In the genomic region with DNA sequence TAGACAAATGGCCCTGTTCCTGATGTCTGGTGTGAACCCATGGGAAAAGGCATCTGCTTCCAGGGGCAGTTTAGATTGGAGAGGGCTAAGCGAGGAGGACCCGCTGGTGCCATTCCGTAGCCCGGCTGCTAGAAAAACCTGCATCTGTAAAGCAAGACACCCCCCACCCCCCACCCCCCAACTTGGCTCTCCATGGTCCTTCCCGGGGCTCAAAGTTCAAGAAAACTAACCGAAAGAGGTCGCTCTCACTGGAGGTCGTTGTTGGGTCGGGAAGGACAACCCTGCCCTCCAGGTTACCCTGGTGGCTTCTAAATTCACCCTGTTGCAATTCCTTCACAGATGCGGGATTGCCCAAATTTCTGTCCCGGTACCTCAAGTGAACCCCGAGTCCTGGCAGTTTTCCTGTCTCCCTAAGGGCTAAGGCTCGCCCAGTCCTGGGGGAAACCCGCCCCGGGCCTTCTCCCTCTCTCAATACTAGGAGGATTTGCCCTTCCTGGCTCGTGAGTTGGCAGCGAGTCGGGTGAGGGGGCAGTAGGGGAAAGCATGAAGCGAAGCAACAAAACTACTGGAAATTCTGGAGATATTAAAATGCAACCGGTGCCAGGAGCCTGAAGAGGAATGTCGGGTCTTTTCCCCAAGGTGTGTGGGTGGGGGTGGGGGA, we compare ENCODE assay signal across 8 mouse cellular contexts. TPM values are rescaled to one million over a fixed set of nuclear protein-coding genes. Genes with fewer than 3 reads are reported as not detected.
DNase-seq lines count a peak whose midpoint lies in the region; ATAC-seq and TF ChIP-seq lines count a peak whose summit lies in the region.
"Had no signal": no experiment of that assay in that cellular context is flagged by ENCODE, and none has a peak within 500 bp of the region (broad histone marks: within the 10 kb centered on the region; RNA-seq: fewer than 3 reads in every experiment).

A gene (plus strand): TSS at position 531 of the 661 bp plus-strand sequence.

- H3K27me3 ChIP-seq in intestine, postnatal 0 days (replicated peaks; ENCODE audit: control insufficient read depth, insufficient read depth, low read length) = peaks cover 65% of the 10 kb centered on the region
- peaks cover 92% of the 10 kb centered on the region for H3K27me3 ChIP-seq in limb, embryonic 13.5 days
- H3K27me3 ChIP-seq in small intestine, adult 2 months (ENCODE audit: control insufficient read depth, insufficient read depth, low read length) = peaks cover 5% of the 10 kb centered on the region; the same call in 1 of the 2 replicates

- H3K9me3 ChIP-seq in intestine, postnatal 0 days (ENCODE audit: control insufficient read depth) = no peaks in the 10 kb centered on the region
- no peaks in the 10 kb centered on the region for H3K9me3 ChIP-seq in limb, embryonic 13.5 days

- H3K4me2 ChIP-seq in intestine, postnatal 0 days (replicated peaks; ENCODE audit: low read depth) = peak within 1 kb of the TSS; percentile 92
- H3K4me2 ChIP-seq in limb, embryonic 13.5 days (replicated peaks) = peak within 1 kb of the TSS; percentile 89

- 7% methylated on average over 21 of the region's 21 CpGs for WGBS in intestine, postnatal 0 days
- 2% methylated on average over 21 of the region's 21 CpGs for WGBS in limb, embryonic 13.5 days
- WGBS in small intestine, adult 2 months = 8% methylated on average over 21 of the region's 21 CpGs

- peak; percentile 16 for TF ChIP-seq CTCF in intestine, postnatal 0 days (IDR thresholded peaks at IDR 0.05; ENCODE audit: low read depth)
- TF ChIP-seq CTCF in small intestine, adult 2 months (IDR thresholded peaks at IDR 0.05; ENCODE audit: extremely low read depth, insufficient read length, insufficient replicate concordance, low read depth, low read length) = no peak

- no peaks in the 10 kb centered on the region for H3K4me1 ChIP-seq in intestine, postnatal 0 days (replicated peaks; ENCODE audit: control insufficient read depth, insufficient read depth, low read length)
- peaks cover 54% of the 10 kb centered on the region for H3K4me1 ChIP-seq in limb, embryonic 13.5 days
- no peaks in the 10 kb centered on the region for H3K4me1 ChIP-seq in small intestine, adult 2 months (ENCODE audit: control insufficient read depth, insufficient read depth, insufficient read length, low read length)

- intact Hi-C loops in gastrocnemius, postnatal 36 days (cut with DNase I) = no loop called here

- no peak within 1 kb of the TSS for H3K9ac ChIP-seq in intestine, postnatal 0 days (ENCODE audit: low read depth, low read length)
- H3K9ac ChIP-seq in limb, embryonic 13.5 days = peak within 1 kb of the TSS; percentile 59

- H3K4me3 ChIP-seq in intestine, postnatal 0 days (ENCODE audit: low read depth, low read length) = peak within 1 kb of the TSS; percentile 53
- H3K4me3 ChIP-seq in limb, embryonic 13.5 days = peak within 1 kb of the TSS; percentile 49
- H3K4me3 ChIP-seq in small intestine, adult 2 months (ENCODE audit: low read depth, low read length) = peak within 1 kb of the TSS; percentile 68

- no peaks in the 10 kb centered on the region for H3K36me3 ChIP-seq in intestine, postnatal 0 days (ENCODE audit: control insufficient read depth, insufficient read depth)
- H3K36me3 ChIP-seq in limb, embryonic 13.5 days = no peaks in the 10 kb centered on the region
- no peaks in the 10 kb centered on the region for H3K36me3 ChIP-seq in small intestine, adult 2 months (ENCODE audit: control insufficient read depth, insufficient read depth, low read length)

- H3K27ac ChIP-seq in intestine, postnatal 0 days (ENCODE audit: low read depth, low read length) = no peak within 1 kb of the TSS
- no peak within 1 kb of the TSS for H3K27ac ChIP-seq in limb, embryonic 13.5 days
- H3K27ac ChIP-seq in small intestine, adult 2 months (ENCODE audit: insufficient read depth, low read depth, low read length) = no peak within 1 kb of the TSS

- peak; percentile 20 to 71 for DNase-seq in adrenal gland, adult (ENCODE audit: inconsistent age in 2 of 2, low spot score in 1 of 2)
- peak; percentile 18 for DNase-seq in brain, adult 2 months (ENCODE audit: low read depth, low spot score)
- no peak for DNase-seq in gastrocnemius, postnatal 36 days

- no peak for ATAC-seq in intestine, postnatal 0 days
- ATAC-seq in limb, embryonic 13.5 days (ENCODE audit: low FRiP score, low read depth) = no peak
- no peak for ATAC-seq in megakaryocyte-erythroid progenitor cell, adult 5-6 weeks (replicated peaks; ENCODE audit: low FRiP score, low TSS enrichment, poor library complexity, severe bottlenecking)

- no peak for TF ChIP-seq POLR2A in small intestine, adult 2 months (IDR thresholded peaks at IDR 0.05; ENCODE audit: low read depth, low read length)

RNA-seq across cellular contexts. Expression of the gene that starts here (rescaled TPM):
- 10 to 100 TPM; 18.5 to 30.4 TPM for total RNA-seq in gastrocnemius, postnatal 36 days (2021)
- polyA plus RNA-seq in intestine, postnatal 0 days (2015; fragmentation: Nextera tagmentation; extraction: Ambion mirVana) = 0.89 and 1.2 TPM in 2 replicates
- polyA plus RNA-seq in limb, embryonic 13.5 days (2015; fragmentation: Nextera tagmentation; extraction: Ambion mirVana) = 3.1 TPM in 2 replicates
- polyA plus RNA-seq in small intestine, adult 2 months (2012; rRNA removed) = 0.42 and 0.72 TPM in 2 replicates
- not detected in 2 replicates for total RNA-seq in megakaryocyte-erythroid progenitor cell, adult 5-6 weeks (2014; fragmentation: Nextera tagmentation)
- not detected in 2 replicates for total RNA-seq in megakaryocyte-erythroid progenitor cell, adult 5-6 weeks (2017)
- total RNA-seq: common myeloid progenitor, adult 5-6 weeks had no signal

Comparison
In these comparisons a context has a peak if more than half of its experiments do, and no peak if none do; other contexts are left out.
1. RNA of the gene that starts here (total RNA-seq): 18.5 to 30.4 TPM in gastrocnemius, postnatal 36 days; not detected in megakaryocyte-erythroid progenitor cell, adult 5-6 weeks; every median in the first group is over 10 times any median in the second.
2. DNase-seq: peak in adrenal gland, adult (2 of 2) and brain, adult 2 months (single experiment); none in gastrocnemius, postnatal 36 days (0 of 2).
3. Peak in every context shown above with its lines, with median percentiles within 50 percentile points of each other: H3K4me3 ChIP-seq.